Mouse (Mus musculus) stomach, postnatal 0 days (tissue): ENCODE data around the gene Kyat1. TPM values are rescaled to one million over a fixed set of nuclear protein-coding genes. Genes with fewer than 3 reads are reported as not detected.
"Not testable (repeated sequence)": the region's sequence is repeated elsewhere in the genome, so short reads cannot be mapped to it uniquely, and the experiment has no call there.

Source experiments
- ATAC-seq: fragments of 200-750 bp; cut with Nextera tagmentation; 2 replicates; pipeline ENCODE4 v1.8.0; 2017; ENCODE audit not compliant: low FRiP score, low TSS enrichment
- DNase-seq: peaks from one replicate; pipeline ENCODE4 v3.0.0-alpha.2; 2016; ENCODE audit warnings: low spot score
- H3K27ac ChIP-seq: fragments of 300-500 bp; sonication (generic); replicated peaks from 2 replicates; pipeline ENCODE4 v1.5.1; 2014; ENCODE audit warnings: mild to moderate bottlenecking, control low read depth
- H3K27me3 ChIP-seq: fragments of 300-500 bp; sonication (generic); 2 replicates; pipeline ENCODE4 v1.6.1; 2014; ENCODE audit warnings: low read length; ENCODE audit not compliant: control insufficient read depth, insufficient read depth
- H3K36me3 ChIP-seq: fragments of 300-500 bp; sonication (generic); 2 replicates; pipeline ENCODE4 v1.6.1; 2014; ENCODE audit warnings: low read length, mixed read lengths; ENCODE audit not compliant: control insufficient read depth, insufficient read depth
- H3K4me1 ChIP-seq: fragments of 300-500 bp; sonication (generic); replicated peaks from 2 replicates; pipeline ENCODE4 v1.6.1; 2014; ENCODE audit warnings: antibody characterized with exemption; ENCODE audit not compliant: control insufficient read depth, insufficient read depth
- H3K4me2 ChIP-seq: fragments of 300-500 bp; sonication (generic); replicated peaks from 2 replicates; pipeline ENCODE4 v1.6.1; 2014; ENCODE audit warnings: low read depth, mild to moderate bottlenecking, control low read depth, moderate library complexity
- H3K4me3 ChIP-seq: fragments of 300-500 bp; sonication (generic); 2 replicates; pipeline ENCODE4 v1.5.1; 2014; ENCODE audit warnings: low read depth, low read length, control low read depth
- H3K9ac ChIP-seq: fragments of 300-500 bp; sonication (generic); 2 replicates; pipeline ENCODE4 v1.6.1; 2014; ENCODE audit warnings: mild to moderate bottlenecking, low read length, control low read depth, mixed read lengths
- H3K9me3 ChIP-seq: fragments of 300-500 bp; sonication (generic); 2 replicates; pipeline ENCODE4 v1.6.1; 2016; ENCODE audit warnings: low read length; ENCODE audit not compliant: control insufficient read depth
- CTCF ChIP-seq: IDR thresholded peaks from 2 replicates; pipeline ENCODE4 v1.5.1; 2016; ENCODE audit warnings: antibody characterized with exemption, low read depth, mild to moderate bottlenecking, moderate library complexity
- EP300 ChIP-seq: optimal IDR thresholded peaks from 2 replicates; pipeline ENCODE3; 2016; ENCODE audit warnings: antibody characterized with exemption
- WGBS: fragments of 180-500 bp; shearing (Covaris S2); extraction: QIAGEN DNeasy Blood & Tissue Kit; methylation state at CpG from one replicate; pipeline ENCODE4 v1.1.7; 2014; 5-methylcytosine and 5-hydroxymethylcytosine counted together
- polyA plus RNA-seq: library from polyadenylated mRNA; unstranded; fragments of >200 nt; fragmentation: Nextera tagmentation; extraction: Ambion mirVana; gene quantifications from 2 replicates; pipeline ENCODE4 v1.2.1, GENCODE M21; 2015

Kyat1 gene
- polyA plus RNA-seq, 1 experiment from 2014 or later = 81.2 TPM

DNA sequence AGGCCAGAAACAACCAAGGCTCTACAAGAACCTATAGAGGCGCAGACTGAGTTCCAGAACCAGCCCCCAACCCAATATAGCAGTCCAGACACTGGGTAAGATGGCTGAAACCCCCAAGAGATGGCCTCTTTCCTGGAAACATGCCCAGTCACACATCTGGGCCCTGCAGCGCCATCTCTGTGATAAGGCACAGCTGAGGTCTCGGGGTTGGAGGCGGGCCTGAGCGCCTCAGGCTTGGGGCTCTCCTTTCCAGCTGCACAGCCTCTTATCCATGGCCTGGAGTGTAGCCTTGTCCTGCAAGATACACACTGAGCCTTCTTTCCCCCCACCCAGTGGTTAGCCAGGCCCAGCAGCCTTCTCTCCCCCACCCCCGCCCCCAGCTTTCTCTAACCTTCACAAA, 20.4 kb downstream of the Kyat1 start:
- H3K4me3 ChIP-seq = no peak overlapping the region
- no peak overlapping the region for H3K4me2 ChIP-seq
- TF ChIP-seq EP300 (no peak), CTCF (no peak)
- no peaks in the 10 kb centered on the region for H3K9me3 ChIP-seq
- DNase-seq = no peak
- no peaks in the 10 kb centered on the region for H3K36me3 ChIP-seq
- no peaks in the 10 kb centered on the region for H3K4me1 ChIP-seq
- ATAC-seq = no peak
- no peak overlapping the region for H3K9ac ChIP-seq
- no peak overlapping the region for H3K27ac ChIP-seq
- H3K27me3 ChIP-seq = no peaks in the 10 kb centered on the region
- 76% methylated on average over 6 of the region's 6 CpGs for WGBS

DNA sequence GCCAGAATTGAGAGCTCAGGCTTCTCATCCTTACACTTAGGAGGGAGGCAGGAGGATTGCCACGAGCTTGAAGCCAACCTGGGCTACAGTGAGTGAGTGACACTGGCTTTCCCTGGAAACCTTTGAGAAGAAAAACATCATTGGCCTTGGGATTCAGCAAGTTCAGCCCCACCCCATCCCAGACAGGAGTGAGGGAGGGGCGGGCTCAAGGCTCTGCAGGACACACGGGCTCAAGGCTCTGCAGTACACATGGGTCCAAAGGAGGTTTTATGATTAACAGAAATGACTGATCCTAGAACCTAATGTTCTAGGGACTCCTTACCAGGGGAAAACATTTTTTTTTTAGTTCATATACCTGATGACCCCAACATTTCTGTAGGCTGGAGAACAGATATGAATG, 21.9 kb downstream of the Kyat1 start:
- Histone ChIP-seq H3K4me1 (no peaks in the 10 kb centered on the region), H3K27me3 (no peaks in the 10 kb centered on the region), H3K9me3 (no peaks in the 10 kb centered on the region), H3K27ac (no peak overlapping the region), H3K9ac (no peak overlapping the region), H3K4me3 (no peak overlapping the region), H3K36me3 (no peaks in the 10 kb centered on the region), H3K4me2 (no peak overlapping the region)
- 71% methylated on average over 3 of the region's 3 CpGs for WGBS
- DNase-seq = no peak
- no peak for ATAC-seq
- no peak for TF ChIP-seq EP300
- no peak for TF ChIP-seq CTCF

GRCm38 (mm10) chr2:30182424-30182823, 23.2 kb downstream of the Kyat1 start:
- no peak overlapping the region for H3K9ac ChIP-seq
- DNase-seq (no peak), ATAC-seq (no peak)
- 73% methylated on average over 2 of the region's 2 CpGs for WGBS
- H3K36me3 ChIP-seq = no peaks in the 10 kb centered on the region
- H3K9me3 ChIP-seq = no peaks in the 10 kb centered on the region
- no peak for TF ChIP-seq CTCF
- H3K4me2 ChIP-seq = no peak overlapping the region
- H3K27me3 ChIP-seq = no peaks in the 10 kb centered on the region
- H3K4me1 ChIP-seq = peaks cover 3% of the 10 kb centered on the region; the same call in 1 of the 2 replicates
- no peak overlapping the region for H3K4me3 ChIP-seq
- no peak overlapping the region for H3K27ac ChIP-seq

DNA sequence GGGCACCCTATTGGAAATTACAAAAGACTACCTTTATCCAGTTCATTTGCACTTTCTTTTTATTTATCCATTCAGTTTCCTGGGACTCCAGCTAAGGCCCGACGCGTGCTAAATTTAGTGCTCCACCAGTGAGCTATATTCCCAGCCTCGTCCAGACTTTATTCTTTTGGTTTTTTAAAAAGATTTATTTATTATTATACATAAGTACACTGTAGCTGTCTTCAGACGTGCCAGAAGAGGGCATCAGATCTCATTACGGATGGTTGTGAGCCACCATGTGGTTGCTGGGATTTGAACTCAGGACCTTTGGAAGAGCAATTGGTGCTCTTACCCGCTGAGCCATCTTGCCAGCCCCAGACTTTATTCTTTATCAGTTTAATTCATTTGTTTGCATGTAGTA, 26.9 kb downstream of the Kyat1 start:
- peak overlapping the region; percentile 91 for H3K4me2 ChIP-seq
- 48% methylated on average over 7 of the region's 7 CpGs for WGBS
- ATAC-seq, H3K9me3 ChIP-seq, DNase-seq, H3K27ac ChIP-seq, H3K27me3 ChIP-seq, H3K9ac ChIP-seq, H3K4me1 ChIP-seq: not testable (repeated sequence)
- H3K36me3 ChIP-seq = peaks cover 14% of the 10 kb centered on the region; the same call in 1 of the 2 replicates
- TF ChIP-seq CTCF = peak; percentile 20; the same call in 1 of the 2 replicates
- peak overlapping the region; percentile 62 for H3K4me3 ChIP-seq

DNA sequence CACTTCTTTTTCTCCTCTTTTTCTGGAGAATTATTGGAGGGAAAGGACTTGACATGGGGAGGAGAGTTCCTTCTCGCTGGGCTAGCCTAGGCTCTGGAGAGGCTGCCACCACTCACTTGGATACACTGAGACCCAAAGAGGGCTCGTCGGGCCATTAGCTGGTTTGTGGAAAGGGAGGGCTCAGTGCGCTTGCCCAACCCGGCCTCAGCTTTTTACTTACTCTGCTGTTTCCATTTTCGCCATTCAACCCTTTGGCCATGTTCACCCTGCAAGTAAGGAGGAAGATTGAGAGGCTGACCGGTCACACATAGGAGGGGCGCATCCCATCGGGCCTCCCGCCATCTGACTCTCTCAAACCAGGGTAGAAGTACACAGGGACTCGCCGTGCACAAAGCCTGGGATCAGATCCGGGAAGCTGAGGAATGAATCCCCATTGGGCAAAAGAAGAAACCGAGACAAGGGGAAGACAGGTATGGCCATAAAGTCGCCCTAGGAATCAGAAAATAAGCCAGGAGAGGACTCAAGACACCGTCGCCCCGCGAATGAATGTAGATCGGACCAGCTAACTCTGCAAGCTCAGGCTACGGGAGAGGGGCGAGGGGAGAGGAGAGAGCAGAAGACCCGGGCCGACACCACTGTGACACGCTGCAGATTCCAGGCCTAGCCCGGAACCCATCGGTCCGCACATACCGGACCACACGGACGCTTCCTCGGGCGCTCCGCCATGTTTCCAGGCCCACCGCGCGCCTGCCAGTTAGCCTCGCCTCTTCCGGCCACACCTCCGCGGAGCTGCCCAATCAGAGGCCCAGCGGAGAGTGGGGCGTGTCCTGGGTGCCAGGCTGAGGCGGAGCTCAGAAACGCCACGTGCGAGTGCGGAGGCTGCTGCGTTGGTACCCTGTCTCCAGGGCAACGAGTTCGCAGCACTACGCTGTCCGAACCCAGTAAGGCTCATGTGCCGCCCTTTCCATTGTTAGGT, 27.7 kb downstream of the Kyat1 start, which contains the start of gene Spout1:
Gene Spout1, minus strand, starts transcription at position 760 of the 976 bp plus-strand sequence.
- Histone ChIP-seq H3K27me3 (no peaks in the 10 kb centered on the region), H3K4me3 (peak within 1 kb of the TSS; percentile 62), H3K4me1 (peaks cover 6% of the 10 kb centered on the region; the same call in 1 of the 2 replicates), H3K36me3 (peaks cover 17% of the 10 kb centered on the region; the same call in 1 of the 2 replicates), H3K4me2 (peak within 1 kb of the TSS; percentile 91), H3K9me3 (no peaks in the 10 kb centered on the region), H3K9ac (peak within 1 kb of the TSS; percentile 81), H3K27ac (peak within 1 kb of the TSS; percentile 58)
- peak; percentile 98 for DNase-seq
- ATAC-seq = peak; percentile 98
- 3% methylated on average over 50 of the region's 54 CpGs for WGBS
- TF ChIP-seq EP300 (no peak), CTCF (no peak)

DNA sequence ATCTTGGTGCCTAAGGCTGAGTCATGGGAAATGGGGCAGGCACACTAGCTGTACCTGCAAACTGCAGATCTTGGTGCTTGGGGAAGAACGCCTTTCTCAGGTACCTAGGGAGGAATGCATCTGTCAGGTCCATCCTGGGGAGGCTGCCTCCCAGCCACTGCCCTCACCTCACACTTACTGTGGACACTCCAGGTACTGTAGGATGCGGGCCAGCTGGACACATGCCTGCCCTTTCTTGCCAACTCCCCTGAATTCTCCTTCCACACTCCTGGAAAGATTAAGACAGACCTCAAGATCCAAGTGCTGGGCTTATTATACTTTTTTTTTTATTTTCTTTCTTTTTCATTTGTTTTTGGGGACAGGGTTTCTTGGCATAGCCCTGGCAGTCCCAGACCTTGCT, 29.1 kb downstream of the Kyat1 start:
- H3K27ac ChIP-seq = no peak overlapping the region
- no peak overlapping the region for H3K9ac ChIP-seq
- no peak overlapping the region for H3K4me2 ChIP-seq
- H3K4me3 ChIP-seq = no peak overlapping the region
- no peak for DNase-seq
- no peak for ATAC-seq
- TF ChIP-seq CTCF (no peak), EP300 (no peak)
- H3K27me3 ChIP-seq = no peaks in the 10 kb centered on the region
- WGBS = 98% methylated on average over 2 of the region's 2 CpGs
- H3K36me3 ChIP-seq = peaks cover 17% of the 10 kb centered on the region; the same call in 1 of the 2 replicates
- peaks cover 9% of the 10 kb centered on the region for H3K4me1 ChIP-seq
- H3K9me3 ChIP-seq = no peaks in the 10 kb centered on the region
